ENCODE assay signal across 16 mouse cellular contexts in genomic region chr3:89208075-89208657, GRCm38 (mm10). TPM values are rescaled to one million over a fixed set of nuclear protein-coding genes. Genes with fewer than 3 reads are reported as not detected.
"Had no signal": no experiment of that assay in that cellular context is flagged by ENCODE, and none has a peak within 500 bp of the region (broad histone marks: within the 10 kb centered on the region; RNA-seq: fewer than 3 reads in every experiment).

No protein-coding gene starts in this region.

- H3K27me3 ChIP-seq: kidney, embryonic 15.5 days; liver, embryonic 13.5 days; lung, embryonic 15.5 days; megakaryocyte, embryonic 14.5 days; midbrain, embryonic 12.5 days had no signal

- H3K9me3 ChIP-seq: kidney, embryonic 15.5 days; liver, embryonic 13.5 days; lung, embryonic 15.5 days; megakaryocyte, embryonic 14.5 days; midbrain, embryonic 12.5 days had no signal

- DNase-seq: kidney, adult 2 months; liver; liver, embryonic 13.5 days; liver, postnatal 0 days; lung, postnatal 14 days; right cerebral cortex, adult 18-20 months; right cerebral cortex, postnatal 25 days; thymus, adult 2 months; thymus, postnatal 25 days had no signal

- H3K4me2 ChIP-seq: kidney, embryonic 15.5 days; liver, embryonic 13.5 days; lung, embryonic 15.5 days; midbrain, embryonic 12.5 days had no signal

- H3K4me3 ChIP-seq: kidney, embryonic 15.5 days; left cerebral cortex, adult 2 months; liver, embryonic 13.5 days; lung, embryonic 15.5 days; megakaryocyte, embryonic 14.5 days; midbrain, embryonic 12.5 days had no signal

- H3K9ac ChIP-seq: kidney, embryonic 15.5 days; liver, embryonic 13.5 days; liver, postnatal 0 days; lung, embryonic 15.5 days; midbrain, embryonic 12.5 days had no signal

- ATAC-seq: liver, postnatal 0 days; midbrain, embryonic 16.5 days had no signal

- H3K27ac ChIP-seq: kidney, embryonic 15.5 days; left cerebral cortex, adult 2 months; liver, embryonic 13.5 days; lung, embryonic 15.5 days; macrophage; midbrain, embryonic 12.5 days had no signal

RNA-seq across cellular contexts. Expression of gene Muc1, which starts 20.7 kb away (rescaled TPM):
- polyA plus RNA-seq: macrophage had no signal
